Mouse (Mus musculus): ENCODE results near the gene Tns2.

GRCm38 (mm10) chr15:102119831-102120170, 19.6 kb downstream of the Tns2 start:
- TF ChIP-seq CTCF (IDR thresholded peaks at IDR 0.05; ENCODE audit: low read depth, low read length) (no peak), POLR2A (IDR thresholded peaks at IDR 0.05; ENCODE audit: borderline replicate concordance, low read depth, low read length) (no peak)

Measured in bone marrow macrophage, adult 2 months (primary cell).